Mouse (Mus musculus) left cerebral cortex, adult 8-10 months (tissue): ENCODE measurements around the gene Pprc1. TPM values are rescaled to one million over a fixed set of nuclear protein-coding genes. Genes with fewer than 3 reads are reported as not detected.
A peak's percentile ranks its signal among the peaks of the same experiment; 100 is the strongest.

ENCODE experiments used
- DNase-seq, 2 experiments: peaks; one replicate each; pipeline ENCODE4 v3.0.0; 2022; ENCODE audit warnings: low spot score in 2 of 2
- total RNA-seq, 4 experiments: library from RNA; stranded (reverse); gene quantifications; 2 replicates each; pipeline ENCODE4 v1.2.4; 2022

The Pprc1 gene
- total RNA-seq, 4 experiments from 2014 or later = 25.7 to 29.7 (median 26.8) TPM

DNA sequence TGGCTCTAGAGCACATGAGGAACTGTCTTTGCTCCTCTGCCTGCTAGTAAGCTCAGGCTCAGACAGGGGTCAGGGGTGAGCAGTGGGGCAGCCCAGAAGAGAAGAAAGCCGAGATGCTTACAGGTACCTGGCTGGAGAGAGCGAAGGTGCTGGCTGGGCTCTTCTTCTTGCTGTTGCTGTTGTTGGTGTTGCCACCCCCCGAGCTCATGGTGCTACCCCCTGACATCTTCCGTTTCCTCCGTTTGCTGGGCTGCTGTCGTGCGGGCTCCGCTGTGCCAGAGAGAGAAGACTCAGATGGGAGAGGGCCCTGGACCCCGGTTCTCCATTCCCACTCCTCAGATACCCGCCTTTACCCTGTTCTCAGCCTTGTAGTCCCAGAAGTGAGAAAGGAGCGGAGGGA is 10.8 kb upstream of the Pprc1 start:
- DNase-seq = no peak

DNA sequence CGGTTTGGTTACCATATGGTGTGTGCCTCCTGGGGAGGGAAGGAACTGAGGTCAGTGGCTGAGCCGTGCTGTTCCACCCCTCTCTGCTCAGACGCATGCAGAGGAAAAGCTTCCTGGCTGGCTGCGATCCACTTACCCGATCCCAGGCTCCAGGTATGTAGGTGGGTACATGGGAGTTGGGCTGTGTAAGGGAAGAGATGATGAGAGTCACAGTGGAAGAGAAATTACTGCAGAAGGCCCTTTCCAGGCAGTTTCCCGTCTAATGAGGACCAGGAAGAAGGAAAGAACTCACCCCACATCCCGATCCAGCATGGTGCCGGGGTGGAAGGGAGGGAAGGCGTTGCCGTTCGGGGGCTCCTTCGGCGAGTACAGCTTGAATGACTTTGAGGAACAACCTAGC is 8.7 kb upstream of the Pprc1 start:
- DNase-seq = no peak

DNA sequence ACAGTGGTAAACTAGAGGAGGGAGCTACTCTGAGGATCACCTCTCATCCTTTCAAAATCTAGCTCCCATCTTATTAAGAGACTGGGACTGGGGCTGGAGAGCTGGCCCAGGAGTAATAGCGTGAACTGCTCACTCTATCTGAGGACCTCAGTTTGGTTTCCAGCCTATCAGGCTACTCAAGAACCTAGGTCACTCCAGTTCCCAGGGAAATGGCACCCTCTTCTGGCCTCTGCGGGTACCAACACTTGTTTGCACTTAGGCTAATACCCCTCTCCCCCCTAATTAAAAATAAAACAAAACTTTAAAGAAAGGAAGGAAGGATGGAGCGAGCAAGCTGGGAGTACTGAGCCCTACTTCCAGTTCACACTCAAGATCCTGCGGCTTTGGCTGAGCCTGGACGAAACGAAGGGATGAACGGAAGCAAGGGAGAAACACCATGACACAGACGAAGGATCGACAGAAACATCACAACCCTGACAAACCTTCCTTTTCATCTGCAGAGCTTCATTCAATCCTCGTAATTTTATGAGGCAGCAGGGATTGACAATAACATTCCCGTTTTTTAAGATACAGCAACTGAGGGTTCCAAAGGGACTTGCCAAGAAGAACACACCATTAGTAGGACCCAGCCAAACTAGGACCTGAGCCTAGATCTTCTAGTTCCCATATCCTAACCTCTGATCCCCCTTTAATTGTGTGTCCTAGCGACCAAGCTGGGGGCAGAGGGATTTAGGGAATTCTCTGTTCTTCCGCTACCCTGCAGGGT is 8.0 kb upstream of the Pprc1 start:
- no peak for DNase-seq

DNA sequence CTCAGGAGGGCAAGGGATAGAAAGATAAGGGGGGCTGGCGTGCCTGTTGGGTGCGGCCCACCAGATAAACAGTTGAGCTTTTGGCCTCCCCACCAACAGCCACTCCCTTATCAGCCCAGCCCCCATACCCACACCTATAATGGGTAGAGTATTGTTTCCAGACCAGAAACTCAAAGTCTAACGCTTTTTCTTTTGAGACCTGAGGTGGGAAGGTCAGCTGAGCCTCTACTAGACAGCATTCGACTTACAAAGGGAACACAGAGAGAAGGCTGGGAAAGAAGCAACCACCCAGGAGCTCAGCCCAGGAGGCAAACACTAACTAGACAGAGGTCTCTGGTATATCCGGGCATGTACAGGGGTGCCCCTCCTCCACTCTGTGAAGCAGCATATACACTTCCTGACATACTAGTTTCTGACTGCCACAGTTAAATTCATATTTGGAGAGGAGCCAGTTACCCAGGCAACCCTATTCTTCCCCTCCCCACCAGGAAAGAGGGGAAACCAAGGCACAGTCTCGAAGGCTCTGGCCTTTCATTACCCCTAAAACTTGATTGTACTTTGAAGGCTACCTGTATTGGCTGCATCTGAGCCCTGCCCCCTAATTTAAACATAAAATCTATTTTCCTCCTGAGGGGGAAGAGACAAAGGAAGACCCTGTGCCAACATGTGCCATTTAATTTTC is 7.3 kb upstream of the Pprc1 start:
- no peak for DNase-seq

DNA sequence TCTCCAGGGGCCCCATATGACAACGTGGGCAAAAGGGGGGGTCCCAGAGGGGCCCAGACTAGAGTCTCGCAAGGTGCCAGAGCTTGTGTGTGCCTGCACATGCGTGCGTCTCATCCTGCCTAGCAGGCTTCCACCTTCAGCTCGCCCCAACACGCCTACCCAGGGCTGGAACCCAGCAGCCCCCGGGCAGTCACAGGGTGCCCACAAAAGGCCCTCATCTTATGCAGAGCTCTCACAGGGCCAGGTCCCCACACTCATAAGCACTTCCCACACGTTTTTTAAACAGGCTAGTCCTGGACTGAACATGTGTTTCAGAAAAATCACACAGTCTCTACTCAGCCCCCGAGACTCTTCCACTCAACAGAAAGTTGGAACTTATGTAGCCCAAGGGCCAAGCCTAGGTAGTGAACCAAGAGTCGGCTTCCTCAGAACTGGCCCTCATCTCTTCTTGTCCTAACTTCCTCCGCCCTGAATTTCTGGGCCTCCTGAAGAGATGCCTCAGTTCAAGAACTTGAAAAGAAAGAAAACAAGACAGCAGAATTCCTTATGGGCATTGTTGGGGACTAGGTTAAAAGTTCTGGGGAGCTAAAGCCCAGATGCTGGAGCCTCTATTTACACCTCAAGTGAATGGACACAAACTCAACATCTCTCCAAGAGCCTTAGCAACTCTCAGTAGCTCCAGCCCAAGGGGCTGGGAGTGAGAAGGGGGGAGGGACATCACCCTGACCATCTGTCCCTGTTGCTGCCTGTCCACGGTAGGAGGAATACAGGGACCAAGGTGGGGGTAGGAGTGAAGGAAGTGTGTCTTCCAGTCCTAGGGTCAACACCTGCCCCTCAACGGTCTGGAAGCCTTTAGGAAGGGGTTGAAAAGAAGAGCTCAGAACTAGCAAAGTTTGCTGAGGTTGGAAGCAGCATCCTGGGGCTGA is 6.5 kb upstream of the Pprc1 start:
- no peak for DNase-seq

DNA sequence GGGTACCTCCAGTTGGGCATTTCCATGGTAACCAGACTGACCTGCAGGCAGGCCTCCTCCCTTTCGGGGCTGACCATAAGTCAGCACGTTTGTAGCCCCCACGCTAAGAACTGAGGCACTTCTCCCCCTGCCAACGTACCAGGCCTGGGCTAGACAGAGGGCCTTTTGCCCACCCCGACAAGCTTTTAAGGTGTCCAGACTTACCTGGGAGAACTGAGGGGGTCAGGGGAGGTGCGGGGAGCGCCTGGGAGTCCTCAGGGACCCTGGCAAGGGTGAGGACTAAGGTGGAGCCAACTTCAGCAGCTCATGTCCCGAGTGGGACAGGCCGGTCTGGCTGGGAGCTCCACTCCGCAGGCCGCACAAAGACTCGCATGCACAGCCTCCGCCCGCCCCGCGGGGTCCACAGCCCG is 5.8 kb upstream of the Pprc1 start:
- no peak for DNase-seq

DNA sequence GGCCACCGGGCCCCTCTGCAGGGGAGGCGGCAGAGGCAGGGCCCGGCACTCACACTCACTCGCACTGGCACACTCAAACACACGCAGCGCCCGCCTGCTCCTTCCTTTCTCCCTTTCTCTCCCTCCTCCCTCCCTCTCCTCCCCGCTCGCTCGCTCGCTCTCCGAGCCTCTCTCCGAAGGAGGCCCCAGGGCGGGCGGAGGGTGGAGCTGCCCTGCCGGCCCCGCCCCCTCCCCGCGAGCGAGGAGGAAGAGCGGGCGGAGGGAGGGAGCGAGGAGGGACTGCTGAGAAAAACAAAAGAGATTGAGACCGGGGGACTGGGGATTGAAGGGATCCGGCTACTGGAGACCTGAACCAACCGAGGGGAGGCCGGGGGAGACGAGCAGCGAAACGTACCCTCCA is 5.2 kb upstream of the Pprc1 start:
- DNase-seq = peak; percentile 57 to 79

DNA sequence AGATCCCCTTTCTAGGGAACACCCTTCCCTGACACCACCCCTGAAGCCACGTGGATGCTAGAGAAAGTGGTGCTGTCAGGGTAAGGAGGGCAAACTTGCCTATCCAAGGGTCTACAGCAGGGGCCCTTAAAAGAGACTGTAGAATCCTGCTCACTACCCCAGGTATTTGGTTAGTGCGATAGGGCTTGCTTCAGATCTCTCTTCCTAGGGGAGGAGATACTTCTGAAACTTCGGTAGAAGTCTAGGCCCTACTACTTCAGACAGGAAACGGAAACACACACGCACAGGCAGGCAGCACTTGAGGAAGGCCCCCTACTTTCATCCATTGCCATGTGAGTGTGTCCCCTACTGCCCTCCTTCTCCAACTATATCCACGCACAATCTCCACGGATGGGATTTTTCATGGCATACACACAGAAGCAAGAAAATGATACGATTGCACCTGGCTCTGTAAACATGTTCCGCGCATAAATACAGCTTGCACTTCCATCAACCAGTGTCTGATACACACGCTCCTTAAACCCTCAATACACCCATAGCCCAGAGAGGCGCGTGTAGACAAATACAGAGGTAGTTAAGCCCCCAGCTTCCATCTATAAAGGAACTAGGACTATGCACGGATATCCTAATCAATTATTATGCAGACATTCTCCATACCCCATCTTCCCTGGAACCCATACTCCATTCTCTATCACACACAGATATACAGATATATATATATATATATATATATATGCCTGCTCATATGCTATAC is 4.4 kb upstream of the Pprc1 start:
- no peak for DNase-seq

DNA sequence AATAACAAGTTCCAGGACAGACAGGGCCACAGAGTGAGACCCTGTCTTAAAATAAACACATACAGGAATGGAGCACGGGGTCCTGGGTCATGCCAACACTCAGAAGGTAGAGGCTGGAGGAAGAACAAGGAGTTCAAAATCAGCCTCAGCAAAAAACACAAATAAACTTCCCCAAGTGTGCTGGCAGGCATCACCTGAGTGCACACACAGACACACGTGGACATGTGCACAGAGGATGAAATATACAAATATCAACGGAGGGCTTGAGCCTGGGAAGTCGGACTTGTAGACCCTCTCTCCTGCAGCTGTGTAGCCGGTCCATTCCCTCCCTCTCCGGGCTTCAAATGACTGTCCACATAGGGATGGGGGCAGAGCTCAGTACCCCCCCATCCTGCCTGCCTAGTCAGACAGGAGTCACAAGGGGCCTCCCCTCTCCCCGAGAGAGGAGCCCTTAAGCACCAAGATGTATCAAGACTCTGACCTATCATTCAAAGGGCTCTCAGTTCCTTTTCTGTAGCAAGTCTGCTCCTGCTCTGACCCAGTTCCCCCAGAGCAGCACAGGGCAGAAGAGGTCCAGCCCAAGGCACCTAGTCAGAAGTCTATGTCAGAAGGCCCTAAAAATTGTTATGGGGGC is 3.3 kb upstream of the Pprc1 start:
- DNase-seq = no peak

DNA sequence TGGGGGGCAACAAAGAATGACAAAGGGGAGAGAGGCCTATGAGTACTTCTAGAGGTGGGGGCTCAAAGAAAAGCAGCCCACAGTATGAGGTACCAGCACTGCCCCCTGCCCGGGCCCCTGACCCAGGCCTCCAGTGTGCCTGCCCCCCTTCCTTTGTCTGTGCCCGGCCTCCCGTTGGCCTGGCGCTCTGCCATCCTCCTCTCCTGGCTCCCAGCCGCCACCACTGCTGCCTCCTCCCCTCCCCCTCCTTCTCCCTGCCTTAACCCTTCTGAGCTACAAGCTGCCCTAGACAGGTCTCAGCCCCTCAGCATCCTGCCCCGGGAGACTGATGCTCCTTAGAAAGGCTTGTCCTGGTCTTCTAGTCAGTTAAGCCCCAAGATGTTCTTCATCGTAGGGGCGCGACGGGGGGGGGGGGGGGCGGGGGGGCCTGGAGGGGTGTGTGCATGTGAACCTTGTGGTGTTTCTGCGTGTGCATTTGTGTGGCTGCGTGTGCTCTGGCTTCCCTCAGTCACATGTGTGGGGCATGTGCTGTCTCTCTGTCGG is 2.7 kb upstream of the Pprc1 start:
- peak in 1 of 2 experiments; percentile 74 for DNase-seq

DNA sequence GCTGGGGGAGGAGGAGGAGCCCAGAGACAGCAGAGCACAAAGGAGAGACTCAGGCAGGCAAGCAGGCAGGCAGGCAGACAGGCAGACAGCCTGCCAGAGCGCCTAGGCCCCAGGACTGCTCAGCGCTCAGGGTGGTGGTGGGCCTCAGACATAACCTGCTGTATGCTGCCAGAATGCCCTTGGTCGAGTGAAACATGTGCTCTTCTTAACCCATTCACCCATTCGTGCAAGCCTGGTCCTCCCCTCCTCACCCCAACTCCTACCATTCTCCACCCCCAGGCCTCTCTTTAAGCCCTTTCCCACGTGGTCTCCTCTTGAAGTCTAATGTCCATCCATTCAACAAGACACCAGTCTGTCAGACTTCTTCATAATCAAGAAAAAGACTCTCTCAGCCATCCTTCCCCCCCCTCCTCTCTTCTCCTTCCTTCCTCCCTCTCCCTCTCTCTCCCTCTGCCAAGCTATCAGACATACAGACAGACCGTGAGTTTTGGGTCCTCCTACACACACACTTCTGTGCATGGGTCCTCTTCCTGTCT is 2.1 kb upstream of the Pprc1 start:
- DNase-seq = peak in 1 of 2 experiments; percentile 76

DNA sequence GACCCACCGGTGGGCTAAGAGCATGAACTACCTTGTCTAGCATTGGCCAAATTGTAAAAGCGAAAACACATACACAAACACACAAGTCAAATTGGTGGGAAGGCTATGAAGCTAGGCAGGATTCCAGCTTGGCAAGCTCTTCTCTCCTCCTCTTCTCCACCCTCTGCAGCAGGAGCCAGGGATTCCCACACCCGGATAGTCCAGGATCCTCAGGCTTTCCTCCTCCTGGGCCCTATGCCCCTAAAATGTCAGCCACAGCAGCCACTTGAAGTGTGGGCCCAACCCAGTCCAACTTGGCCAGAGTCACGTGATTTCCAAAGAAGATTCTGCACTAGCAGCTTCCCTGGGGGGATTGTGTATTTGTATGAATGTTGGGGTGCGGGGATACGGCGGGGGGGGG is 1.3 kb upstream of the Pprc1 start:
- peak in 1 of 2 experiments; percentile 19 for DNase-seq

DNA sequence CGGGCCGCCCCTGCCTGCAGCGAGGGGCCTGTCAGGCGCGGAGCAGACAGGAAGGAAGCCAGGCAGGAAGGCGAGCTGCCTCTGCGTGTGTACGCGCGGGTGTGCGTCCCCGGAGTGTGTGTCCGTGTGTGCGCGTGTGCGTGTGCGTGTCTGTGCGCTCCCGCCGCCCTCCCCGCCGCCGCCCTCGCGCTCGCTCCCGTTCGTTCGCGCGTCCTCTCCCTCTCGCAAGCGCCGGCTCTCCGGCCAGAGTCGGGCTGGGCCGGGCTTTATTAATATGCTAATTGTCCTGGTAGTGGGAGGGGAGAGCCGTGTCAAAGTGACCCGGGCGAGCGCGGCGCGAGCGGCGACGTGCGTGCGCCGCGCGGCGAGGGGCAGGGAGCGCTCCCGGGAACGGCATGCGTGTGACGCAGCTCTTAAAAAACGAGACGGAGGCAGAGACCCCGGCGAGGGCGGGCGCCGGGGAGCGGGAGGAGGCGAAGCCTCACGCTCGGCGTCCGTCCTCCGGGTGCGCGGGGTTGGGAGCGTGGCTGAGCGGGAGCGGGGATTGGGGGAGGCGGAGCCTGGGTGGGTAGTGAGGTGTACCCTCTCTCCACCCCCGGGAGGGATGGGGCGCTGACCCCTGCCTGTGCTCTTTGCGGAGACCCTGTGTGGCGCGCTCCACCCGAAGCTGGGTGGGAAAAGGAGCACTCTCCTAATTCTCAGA is 458 bp downstream of the Pprc1 start, which contains the start of gene Ldb1:
Gene Ldb1 (minus strand): TSS at position 222 of the 703 bp plus-strand sequence.
- DNase-seq = peak; percentile 69 to 83

DNA sequence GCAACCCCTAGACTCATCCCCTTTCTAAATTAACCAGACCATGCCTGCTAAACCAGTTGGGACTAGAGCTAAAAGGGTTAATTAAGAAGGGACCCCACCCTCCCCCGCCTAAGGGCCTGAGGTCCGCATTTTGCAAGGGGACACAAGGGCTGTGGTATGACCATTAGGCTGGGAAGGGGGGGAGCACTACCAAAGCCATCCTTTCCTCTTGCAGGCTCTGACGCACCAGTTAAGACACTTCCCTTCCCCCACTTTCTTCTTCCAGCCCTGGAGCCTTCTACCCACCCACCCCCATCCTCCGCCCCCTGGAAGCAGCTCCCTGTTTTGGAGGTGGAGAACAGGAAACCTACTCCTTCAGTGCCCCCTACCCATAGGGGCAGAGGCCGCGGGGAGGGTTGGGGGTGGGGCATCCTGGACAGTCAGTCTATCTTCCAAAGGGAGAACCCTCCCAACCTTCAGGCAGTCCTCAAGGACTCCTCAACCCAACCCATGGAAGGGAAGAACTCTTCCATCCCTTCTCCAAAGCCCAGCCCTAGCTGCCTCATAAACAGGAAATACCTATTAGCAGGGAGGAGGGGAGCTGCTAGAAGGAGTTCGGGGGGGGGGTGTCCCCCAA is 1.1 kb downstream of the Pprc1 start:
- DNase-seq = peak in 1 of 2 experiments; percentile 68

DNA sequence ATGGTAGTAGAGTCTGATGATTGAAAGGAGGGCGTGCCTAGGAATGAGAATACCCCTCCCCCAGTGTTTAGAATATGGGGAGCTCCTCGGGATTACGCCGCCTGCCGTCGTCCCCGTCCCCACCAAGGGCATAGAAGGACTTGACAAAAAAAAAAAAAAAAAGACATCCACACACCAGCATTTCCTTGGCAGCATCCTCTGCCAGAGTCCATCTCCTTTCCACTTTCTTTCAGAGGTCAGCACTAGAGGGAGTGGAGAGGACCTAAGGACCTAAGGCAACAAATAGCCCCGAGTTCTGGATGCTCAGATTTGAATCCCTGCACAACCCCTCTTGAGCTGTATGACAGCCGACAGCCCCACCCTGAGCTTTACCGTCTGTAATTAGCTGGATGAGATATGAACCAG is 1.9 kb downstream of the Pprc1 start:
- no peak for DNase-seq

DNA sequence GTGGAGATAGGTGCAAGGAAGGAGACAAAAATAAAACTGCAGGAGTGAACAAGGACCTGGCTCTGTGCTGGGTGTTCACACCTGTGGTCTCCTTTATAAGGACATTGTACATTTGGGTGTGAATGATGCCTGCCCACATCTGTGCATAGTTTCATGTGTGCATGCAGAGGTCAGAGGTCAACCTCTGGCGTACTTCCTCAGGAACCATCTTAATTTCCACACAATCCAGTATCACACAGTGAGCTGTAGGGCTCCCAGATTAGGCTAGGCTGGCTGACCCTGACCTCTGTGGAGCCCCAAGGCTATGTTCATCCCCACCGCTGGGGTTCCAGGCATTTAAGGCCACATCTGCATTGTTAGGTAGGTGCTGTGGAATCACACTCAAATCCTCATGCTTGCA is 2.7 kb downstream of the Pprc1 start:
- DNase-seq = no peak

DNA sequence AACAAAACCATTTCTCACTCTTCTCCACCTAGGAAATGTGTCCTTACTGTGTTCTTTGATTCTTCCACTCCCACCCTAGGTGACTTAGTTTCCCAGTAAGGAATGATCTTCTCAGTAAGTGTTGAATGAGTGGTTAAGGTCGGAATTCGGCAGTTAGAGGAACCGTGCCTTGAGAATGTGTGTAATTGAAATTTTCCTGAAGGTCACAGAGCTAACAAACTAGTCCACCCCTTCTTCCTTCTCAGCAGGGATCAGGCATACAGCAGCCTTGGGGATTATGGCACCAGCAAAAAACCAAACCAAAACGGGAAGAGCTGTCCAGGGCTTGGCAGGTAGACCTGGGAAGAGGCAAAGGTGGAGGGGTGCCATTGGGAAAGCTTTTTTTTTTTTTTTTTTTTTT is 4.4 kb downstream of the Pprc1 start:
- no peak for DNase-seq

DNA sequence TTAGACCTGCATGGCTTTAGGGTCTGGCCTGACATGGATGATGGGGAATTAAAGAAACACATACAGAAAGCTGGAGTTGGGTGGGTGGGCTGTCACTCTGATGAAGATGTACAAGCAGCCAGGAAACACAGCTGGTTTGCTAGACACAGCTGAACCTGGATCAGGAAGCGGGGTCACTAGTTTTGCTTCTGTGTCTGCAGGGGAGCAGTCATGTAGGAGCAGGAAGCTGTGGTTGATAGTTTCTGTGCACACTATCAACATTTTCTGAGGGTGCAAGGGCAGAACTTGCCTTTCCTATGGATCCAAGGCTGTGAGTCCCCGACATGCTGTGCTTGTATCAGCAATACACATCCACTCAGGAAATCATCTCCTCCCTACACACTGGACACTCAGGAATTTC is 5.8 kb downstream of the Pprc1 start:
- DNase-seq = no peak
